Mouse (Mus musculus) ES-Bruce4 (cell line): Measurements from ENCODE around the gene Dnajc6.

Experiments used
- CTCF ChIP-seq: IDR thresholded peaks from one replicate; pipeline ENCODE4 v1.8.1; 2011; ENCODE audit warnings: low read depth, low read length
- POLR2A ChIP-seq: IDR thresholded peaks from one replicate; pipeline ENCODE4 v1.8.1; 2011; ENCODE audit warnings: low read length; ENCODE audit not compliant: insufficient read depth

GRCm38 (mm10) chr4:101506372-101506771, 9.9 kb downstream of the Dnajc6 start:
- TF ChIP-seq POLR2A (no peak), CTCF (no peak)
